Mouse (Mus musculus) G1E (cell line): ENCODE measurements around the gene Lcor.

Experiments
- CTCF ChIP-seq: IDR thresholded peaks from 2 replicates; pipeline ENCODE4 v1.5.1; 2012; ENCODE audit warnings: low read depth, low read length, inconsistent platforms, mixed read lengths
- POLR2AphosphoS5 ChIP-seq: IDR thresholded peaks from 2 replicates; pipeline ENCODE4 v1.6.1; 2012; ENCODE audit warnings: low read depth, low read length, inconsistent platforms; ENCODE audit not compliant: insufficient replicate concordance

DNA sequence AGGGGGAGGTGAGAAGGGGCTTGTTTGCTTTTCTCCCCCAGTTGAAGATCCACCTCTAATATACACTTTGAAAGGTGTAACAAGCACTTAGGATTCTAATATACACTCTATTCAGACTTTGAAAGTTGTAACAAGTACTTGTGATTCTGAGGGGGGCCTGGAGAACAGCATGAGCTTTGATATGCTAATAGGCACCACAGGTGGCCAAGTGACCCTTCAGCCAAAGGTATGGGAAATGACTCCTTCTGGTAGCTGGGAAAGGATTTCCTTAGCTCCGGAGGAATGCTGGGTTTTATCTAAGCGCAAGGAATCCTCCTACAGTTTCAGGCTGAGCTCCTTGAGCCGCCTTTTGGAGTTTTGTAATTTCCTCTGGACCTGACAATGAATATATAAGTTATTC, 41.0 kb upstream of the Lcor start:
- TF ChIP-seq CTCF: no peak
- TF ChIP-seq POLR2AphosphoS5: no peak
